Mouse (Mus musculus) c-Kit-positive CD71-negative TER-119-negative erythroid progenitor cells, embryonic 14.5 days (primary cell): Measurements from ENCODE around the gene Large2.

Experiments
- DNase-seq: peaks from one replicate; pipeline ENCODE4 v3.0.0-alpha.2; 2013; ENCODE audit warnings: low read depth

The Large2 gene

DNA sequence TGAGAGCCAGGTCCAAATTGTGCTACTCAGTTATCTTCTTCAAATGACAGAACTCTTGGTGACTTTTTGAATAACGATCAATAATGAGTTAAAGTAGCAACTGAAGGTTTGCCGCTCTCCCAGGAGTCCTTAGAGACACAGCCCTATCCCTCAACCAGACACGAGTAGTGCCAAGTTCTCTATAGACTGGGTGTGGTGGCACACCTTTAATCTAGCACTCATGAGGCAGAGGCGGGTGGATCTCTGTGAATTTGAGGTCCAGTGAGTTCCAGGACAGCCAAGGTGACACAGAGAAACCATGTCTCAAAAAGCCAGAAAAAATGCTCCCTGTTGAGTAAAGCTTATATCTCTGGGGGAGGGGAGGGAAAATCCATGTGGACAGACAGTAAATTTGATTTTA is 47.1 kb downstream of the Large2 start:
- no peak for DNase-seq

GRCm38 (mm10) chr2:92326221-92326620 is 48.4 kb downstream of the Large2 start:
- no peak for DNase-seq

DNA sequence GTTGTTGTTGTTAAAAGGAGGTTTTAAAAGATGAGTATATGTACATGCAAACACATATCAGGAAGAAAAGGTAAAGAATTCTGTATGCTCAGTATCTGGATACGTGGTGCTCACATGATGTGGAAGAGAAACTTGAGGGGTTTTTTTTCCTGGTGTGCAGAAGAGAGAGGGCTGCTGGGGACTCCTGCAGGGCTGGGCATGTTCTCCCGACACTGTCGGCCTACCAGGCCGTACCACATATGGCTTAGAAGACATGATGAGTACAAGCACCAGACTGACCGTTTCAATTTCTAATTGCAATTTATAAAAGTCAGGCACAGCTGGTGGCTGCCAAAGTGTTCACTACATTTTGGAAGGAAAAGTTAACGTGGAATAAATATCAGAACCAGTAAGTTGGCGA is 49.0 kb downstream of the Large2 start:
- no peak for DNase-seq

DNA sequence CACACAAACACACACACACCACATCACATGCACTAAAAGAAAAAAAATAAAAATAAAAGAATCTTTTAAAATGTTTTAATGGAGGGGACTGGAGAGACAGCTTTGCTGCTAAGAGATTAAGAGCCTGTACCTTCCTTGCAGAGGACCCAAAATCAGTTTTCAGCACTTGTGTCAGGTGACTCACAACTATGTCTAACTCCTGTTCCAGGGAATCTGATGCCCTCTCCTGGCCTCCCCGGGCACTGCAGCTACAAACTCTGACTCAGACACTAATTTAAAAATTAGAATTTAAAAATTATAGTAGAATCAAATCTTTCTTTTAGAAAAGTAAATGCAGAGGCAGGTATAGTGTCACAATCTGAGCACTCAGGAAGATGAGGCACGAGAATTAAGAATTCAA is 52.0 kb downstream of the Large2 start:
- DNase-seq = no peak

DNA sequence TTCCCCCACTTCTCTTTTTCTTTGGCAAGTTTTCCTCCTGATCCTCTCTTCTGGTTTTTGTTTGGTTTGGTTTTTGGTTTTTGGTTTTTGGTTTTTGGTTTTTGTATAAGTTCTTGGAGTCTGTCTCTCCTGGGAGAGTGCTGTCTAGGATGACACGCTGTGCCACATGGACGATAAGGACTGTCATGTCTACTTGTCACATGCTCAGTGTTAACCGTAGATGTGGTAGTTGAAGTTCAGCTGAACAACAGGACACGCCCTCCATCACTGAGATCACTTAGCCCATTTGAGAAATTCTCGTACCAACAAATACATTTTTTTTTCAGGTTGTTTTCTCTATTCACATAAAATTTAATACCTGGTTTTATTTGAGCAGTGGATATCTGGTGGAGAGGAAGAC is 57.4 kb downstream of the Large2 start:
- DNase-seq = no peak

DNA sequence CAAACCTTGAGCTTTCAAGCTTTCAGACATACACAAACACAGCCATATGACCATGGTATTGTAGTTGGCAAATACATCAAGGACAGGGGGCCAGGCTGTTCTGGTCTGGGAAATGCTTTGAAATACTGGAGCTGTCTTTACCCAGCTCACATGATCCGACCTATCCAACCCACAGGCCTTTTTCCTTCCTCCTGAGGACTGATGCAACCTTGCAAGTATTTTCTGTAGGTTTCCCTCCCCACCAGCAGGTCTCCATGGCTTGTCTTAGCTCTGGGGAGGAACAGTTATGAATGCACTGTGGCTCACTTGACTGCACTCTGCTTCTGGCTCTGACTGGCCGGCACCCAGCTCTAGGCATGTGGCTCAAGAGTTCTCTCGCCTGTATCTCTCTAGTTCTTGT is 58.0 kb downstream of the Large2 start:
- DNase-seq = no peak
